Mouse (Mus musculus) embryo, embryonic 11 days (tissue): ENCODE measurements around the gene Gm2022.
"Not testable (repeated sequence)": the region's sequence is repeated elsewhere in the genome, so short reads cannot be mapped to it uniquely, and the experiment has no call there.

Experiments used
- DNase-seq: peaks from one replicate; pipeline ENCODE4 v3.0.0-alpha.2; 2015

Gene Gm2022

GRCm38 (mm10) chr12:87895070-87895469 is at the start of gene Gm2022:
Gene Gm2022 (plus strand): TSS chr12:87895370.
- DNase-seq = not testable (repeated sequence)

- not testable (repeated sequence) for DNase-seq
Observed at GRCm38 (mm10) chr12:87850657-87851056, 44.5 kb upstream of the Gm2022 start.

- not testable (repeated sequence) for DNase-seq
Observed at GRCm38 (mm10) chr12:87856067-87856466, 39.1 kb upstream of the Gm2022 start.

DNA sequence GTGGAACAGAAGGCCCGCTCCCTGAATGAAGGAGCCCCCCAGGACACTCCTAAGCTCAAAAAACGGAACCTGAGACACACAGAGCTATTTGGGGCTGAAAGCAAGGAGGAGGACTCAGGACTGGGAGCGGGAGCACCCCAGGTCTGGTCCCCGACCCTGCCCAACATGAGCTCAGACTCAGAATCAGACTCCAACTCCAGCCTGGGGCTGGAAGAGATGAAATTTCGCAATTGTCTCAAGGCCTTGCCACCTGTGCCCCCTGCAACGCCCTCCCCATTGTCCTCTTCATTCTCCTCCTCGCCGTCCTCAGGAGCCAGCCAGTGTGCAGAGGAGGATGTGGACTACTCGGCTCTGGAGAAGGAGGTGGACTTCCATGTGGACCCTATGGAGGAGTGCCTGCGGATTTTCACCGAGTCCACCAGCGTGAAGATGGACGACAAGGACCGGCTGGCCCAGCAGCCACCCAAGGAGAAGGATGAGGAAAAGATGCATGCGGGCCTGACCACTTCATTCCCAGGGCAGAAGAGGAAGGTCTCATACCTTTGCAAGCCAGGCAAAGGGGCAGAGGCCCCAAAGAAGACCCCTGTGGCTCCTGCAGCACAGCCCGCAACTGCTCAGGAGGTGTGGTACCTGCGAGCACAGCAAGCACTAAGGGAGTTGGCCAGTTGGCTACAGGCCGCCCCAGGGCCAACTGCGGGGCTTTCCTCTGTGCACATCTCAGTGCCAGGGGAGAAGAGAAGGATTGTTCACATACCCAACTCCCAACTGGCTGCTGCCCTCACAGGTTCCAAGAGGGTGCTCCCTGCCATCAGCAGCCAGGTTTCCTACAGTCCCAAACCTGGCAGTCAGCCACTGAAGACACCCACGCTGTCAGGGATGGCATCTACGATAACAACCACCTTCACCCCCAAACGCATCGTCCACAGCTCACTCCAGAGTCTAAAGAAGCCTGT is 33.2 kb upstream of the Gm2022 start:
- DNase-seq = not testable (repeated sequence)

GRCm38 (mm10) chr12:87863638-87864037 is 31.5 kb upstream of the Gm2022 start:
- not testable (repeated sequence) for DNase-seq

DNA sequence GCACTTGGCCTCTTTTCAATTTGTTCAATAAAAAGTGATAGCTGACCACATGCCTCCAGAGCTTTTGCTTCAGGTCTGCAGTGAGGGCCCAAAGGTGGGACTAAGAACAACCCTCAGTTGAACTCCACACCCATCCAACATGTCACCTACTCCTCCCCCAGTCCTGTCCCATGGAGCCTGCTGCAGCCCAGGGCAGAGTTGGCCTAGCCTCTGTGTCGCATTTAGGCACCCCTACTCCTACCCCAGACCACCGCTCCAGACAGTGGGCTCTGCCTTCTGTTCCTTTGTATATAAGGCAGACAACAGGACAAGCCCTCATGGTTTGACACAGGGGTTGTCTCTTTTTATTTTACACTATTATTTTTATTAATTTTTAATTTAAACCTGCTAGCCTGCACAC is 31.1 kb upstream of the Gm2022 start:
- DNase-seq = not testable (repeated sequence)

- DNase-seq = not testable (repeated sequence)
Observed at GRCm38 (mm10) chr12:87873772-87874171, 21.4 kb upstream of the Gm2022 start, which contains the start of gene Gm2016. Gene Gm2016 (plus strand): TSS chr12:87874072.

DNA sequence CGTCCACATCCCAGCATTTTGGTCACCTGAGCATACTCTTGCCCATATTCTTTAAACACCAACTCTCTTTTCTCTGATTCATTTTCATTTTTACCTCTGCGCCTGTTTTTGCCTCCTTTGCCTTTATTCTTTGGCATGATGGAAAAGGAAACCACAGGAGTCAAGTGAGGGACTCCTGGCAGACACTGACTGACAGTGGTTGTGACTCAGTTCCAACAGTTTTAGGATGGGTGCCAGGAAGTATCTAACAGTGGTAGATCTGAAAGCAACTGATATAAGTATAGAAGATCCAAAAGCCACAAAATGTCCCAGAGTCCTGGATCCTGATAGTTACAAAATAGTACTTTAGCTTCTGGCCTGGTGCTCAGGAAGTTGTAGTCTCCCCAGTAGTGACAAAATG is 24.6 kb downstream of the Gm2022 start, which contains the start of gene Gm2035:
Gene Gm2035, minus strand, starts transcription at position 137 of the 400 bp plus-strand sequence.
- DNase-seq = not testable (repeated sequence)
